Mouse (Mus musculus) kidney, embryonic 14.5 days (tissue): ENCODE results near the gene Tbc1d9. TPM values are rescaled to one million over a fixed set of nuclear protein-coding genes. Genes with fewer than 3 reads are reported as not detected.

Experiments
- ATAC-seq: fragments of 200-750 bp; cut with Nextera tagmentation; 2 replicates; pipeline ENCODE4 v1.8.0; 2017; ENCODE audit warnings: moderate number of reproducible peaks, mild to moderate bottlenecking, moderate TSS enrichment, moderate library complexity; ENCODE audit not compliant: low FRiP score, low TSS enrichment
- H3K27ac ChIP-seq: fragments of 300-500 bp; sonication (generic); 2 replicates; pipeline ENCODE4 v1.5.1; 2014; ENCODE audit warnings: low read depth, mild to moderate bottlenecking, low read length, moderate library complexity, mixed read lengths
- H3K27me3 ChIP-seq: fragments of 300-500 bp; sonication (generic); 2 replicates; pipeline ENCODE4 v1.6.1; 2014; ENCODE audit warnings: mild to moderate bottlenecking, low read length; ENCODE audit not compliant: control insufficient read depth, insufficient read depth
- H3K36me3 ChIP-seq: fragments of 300-500 bp; sonication (generic); 2 replicates; pipeline ENCODE4 v1.6.1; 2014; ENCODE audit warnings: low read length, mixed read lengths; ENCODE audit not compliant: control insufficient read depth, insufficient read depth
- H3K4me1 ChIP-seq: fragments of 300-500 bp; sonication (generic); 2 replicates; pipeline ENCODE4 v1.6.1; 2014; ENCODE audit warnings: low read length, mixed read lengths; ENCODE audit not compliant: control insufficient read depth, insufficient read depth
- H3K4me2 ChIP-seq: fragments of 300-500 bp; sonication (generic); replicated peaks from 2 replicates; pipeline ENCODE4 v1.6.1; 2014; ENCODE audit warnings: low read depth, mild to moderate bottlenecking, low read length
- H3K4me3 ChIP-seq: fragments of 300-500 bp; sonication (generic); 2 replicates; pipeline ENCODE4 v1.5.1; 2014; ENCODE audit warnings: mild to moderate bottlenecking, low read length
- H3K9ac ChIP-seq: fragments of 300-500 bp; sonication (generic); 2 replicates; pipeline ENCODE4 v1.6.1; 2014; ENCODE audit warnings: low read depth, mild to moderate bottlenecking, low read length, moderate library complexity
- H3K9me3 ChIP-seq: fragments of 300-500 bp; sonication (generic); 2 replicates; pipeline ENCODE4 v1.6.1; 2016; ENCODE audit warnings: low read length; ENCODE audit not compliant: control insufficient read depth
- WGBS: fragments of 180-500 bp; shearing (Covaris S2); extraction: QIAGEN DNeasy Blood & Tissue Kit; methylation state at CpG from one replicate; pipeline ENCODE4 v1.1.7; 2014; 5-methylcytosine and 5-hydroxymethylcytosine counted together
- polyA plus RNA-seq: library from polyadenylated mRNA; unstranded; fragments of >200 nt; fragmentation: Nextera tagmentation; extraction: Ambion mirVana; gene quantifications from 2 replicates; pipeline ENCODE4 v1.2.1, GENCODE M21; 2014

Gene Tbc1d9
- polyA plus RNA-seq, 1 experiment from 2014 or later, result 3.4 TPM

DNA sequence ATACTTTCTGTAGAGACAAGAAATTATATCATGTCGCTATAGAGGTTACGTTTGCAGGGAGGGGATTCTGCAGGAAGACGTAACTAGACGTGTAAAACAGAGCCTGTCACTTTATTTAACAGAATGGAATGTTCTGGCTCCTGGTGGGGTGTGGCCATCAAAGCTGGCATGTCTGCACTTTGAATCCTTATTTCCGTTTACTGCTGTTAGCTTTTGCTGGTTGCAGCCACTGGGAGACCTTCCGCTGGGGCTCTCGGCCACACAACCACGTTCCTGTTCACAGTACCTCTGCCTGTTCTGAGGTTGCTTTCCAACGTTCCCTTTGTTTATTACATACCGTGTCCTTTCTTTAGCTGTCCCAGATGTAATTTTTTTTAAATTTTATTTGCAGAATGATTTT, 107.3 kb downstream of the Tbc1d9 start:
- no peak overlapping the region for H3K4me3 ChIP-seq
- no peak for ATAC-seq
- WGBS, result 73% methylated on average over 10 of the region's 10 CpGs
- H3K9me3 ChIP-seq, result no peaks in the 10 kb centered on the region
- H3K36me3 ChIP-seq, result no peaks in the 10 kb centered on the region
- H3K4me2 ChIP-seq, result no peak overlapping the region
- H3K9ac ChIP-seq, result no peak overlapping the region
- H3K27me3 ChIP-seq, result no peaks in the 10 kb centered on the region
- H3K27ac ChIP-seq, result no peak overlapping the region
- H3K4me1 ChIP-seq, result no peaks in the 10 kb centered on the region

DNA sequence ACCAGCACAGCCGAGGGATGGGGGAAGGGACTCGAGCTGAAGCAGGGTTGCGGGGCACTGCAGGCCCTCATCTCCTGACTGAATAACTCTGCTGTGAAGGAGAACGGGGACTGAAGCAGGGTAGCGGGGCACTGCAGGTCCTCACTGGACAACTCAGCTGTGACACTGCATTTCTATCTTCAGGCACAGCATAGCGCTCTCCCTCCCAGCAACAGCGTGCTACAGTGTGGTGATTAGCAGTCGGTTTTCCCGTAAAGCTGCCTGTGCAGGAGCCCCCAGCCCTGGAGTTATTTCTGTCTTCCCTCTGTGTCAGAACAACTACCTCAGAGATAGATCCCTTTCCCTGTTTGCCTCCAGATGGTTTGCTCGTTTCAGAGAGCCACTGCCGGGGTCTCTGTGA, 109.3 kb downstream of the Tbc1d9 start:
- Histone ChIP-seq H3K4me2 (no peak overlapping the region), H3K4me3 (no peak overlapping the region), H3K9ac (no peak overlapping the region), H3K27me3 (no peaks in the 10 kb centered on the region), H3K27ac (no peak overlapping the region), H3K4me1 (no peaks in the 10 kb centered on the region), H3K9me3 (no peaks in the 10 kb centered on the region), H3K36me3 (no peaks in the 10 kb centered on the region)
- ATAC-seq, result no peak; the same call in 1 of the 2 replicates
- 46% methylated on average over 11 of the region's 11 CpGs for WGBS

DNA sequence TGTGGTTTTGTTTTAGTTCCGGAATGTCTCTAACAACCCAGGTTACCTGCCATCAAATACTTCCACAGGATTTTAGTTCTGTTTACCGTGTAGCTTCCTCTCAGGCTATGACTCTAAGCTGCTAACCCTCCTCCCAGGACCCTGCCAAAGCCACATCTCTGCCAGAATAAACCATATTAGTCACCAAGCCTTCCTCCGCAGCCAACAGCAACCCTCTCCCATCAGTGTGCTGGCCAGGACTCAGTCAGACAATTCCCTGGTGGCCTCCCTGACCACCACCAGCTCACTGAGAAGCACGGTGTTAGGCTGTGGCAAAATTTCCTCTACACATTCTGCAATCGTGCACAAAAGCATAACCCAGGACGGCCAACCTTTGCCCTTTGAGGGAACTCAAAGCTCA, 113.3 kb downstream of the Tbc1d9 start:
- Histone ChIP-seq H3K27ac (no peak overlapping the region), H3K9ac (no peak overlapping the region), H3K27me3 (no peaks in the 10 kb centered on the region), H3K36me3 (no peaks in the 10 kb centered on the region), H3K4me1 (no peaks in the 10 kb centered on the region), H3K4me3 (no peak overlapping the region), H3K9me3 (no peaks in the 10 kb centered on the region), H3K4me2 (no peak overlapping the region)
- WGBS, result 80% methylated on average over 6 of the region's 6 CpGs
- no peak for ATAC-seq

DNA sequence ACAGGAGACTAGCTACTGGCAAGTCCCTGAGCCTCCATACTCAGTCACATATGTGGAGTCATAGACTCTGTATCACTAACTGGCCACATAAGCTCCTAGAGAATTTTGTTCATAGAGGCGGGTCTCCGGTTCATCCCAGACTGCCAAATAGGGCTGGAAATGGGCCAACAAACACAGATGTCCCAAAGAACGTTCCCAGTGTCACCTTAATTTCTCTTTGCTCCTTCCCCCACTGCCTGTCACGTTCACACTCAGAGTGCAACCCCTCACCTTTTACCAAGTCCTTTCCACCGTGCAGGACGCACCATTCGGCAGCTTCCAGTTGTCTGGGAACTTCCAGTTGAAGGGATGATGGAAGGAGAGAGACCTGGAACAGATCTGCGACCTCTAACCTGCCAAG, 120.2 kb downstream of the Tbc1d9 start:
- Histone ChIP-seq H3K4me2 (no peak overlapping the region), H3K9ac (no peak overlapping the region), H3K36me3 (no peaks in the 10 kb centered on the region), H3K9me3 (no peaks in the 10 kb centered on the region), H3K4me1 (no peaks in the 10 kb centered on the region), H3K27ac (no peak overlapping the region), H3K27me3 (peaks cover 3% of the 10 kb centered on the region), H3K4me3 (no peak overlapping the region)
- WGBS, result 82% methylated on average over 8 of the region's 8 CpGs
- no peak for ATAC-seq

DNA sequence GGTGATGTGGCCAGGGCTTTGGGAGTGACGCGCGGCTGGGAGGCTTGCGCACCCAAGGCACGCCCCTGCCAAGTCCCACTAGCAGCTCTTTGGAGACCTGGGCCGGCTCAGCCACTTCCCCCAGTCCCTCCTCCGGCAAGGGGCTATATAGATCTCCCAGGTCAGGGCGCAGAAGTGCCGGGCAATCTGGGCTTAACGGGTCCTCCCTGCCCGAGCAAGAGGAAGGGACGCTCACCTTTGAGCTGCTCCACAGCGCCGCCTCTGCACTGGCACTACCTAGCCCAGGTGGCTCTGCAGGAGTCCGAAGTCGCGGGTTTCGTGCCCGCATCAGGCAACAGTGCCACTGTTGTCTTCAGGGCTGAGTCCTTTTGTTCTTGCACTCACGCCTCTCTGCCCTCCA, 125.0 kb downstream of the Tbc1d9 start, which contains the start of gene Ucp1:
Gene Ucp1, plus strand, starts transcription at position 177 of the 400 bp plus-strand sequence.
- H3K4me2 ChIP-seq, result peak within 1 kb of the TSS; percentile 48
- peaks cover 8% of the 10 kb centered on the region for H3K27me3 ChIP-seq
- H3K36me3 ChIP-seq, result no peaks in the 10 kb centered on the region
- 0 out of 2 replicates have a peak, but pooled peaks have one; percentile 32 for ATAC-seq
- 3% methylated on average over 20 of the region's 20 CpGs for WGBS
- H3K4me1 ChIP-seq, result no peaks in the 10 kb centered on the region
- H3K27ac ChIP-seq, result no peak within 1 kb of the TSS
- H3K9ac ChIP-seq, result no peak within 1 kb of the TSS; the same call in 1 of the 2 replicates
- H3K4me3 ChIP-seq, result peak within 1 kb of the TSS; percentile 22
- H3K9me3 ChIP-seq, result no peaks in the 10 kb centered on the region

DNA sequence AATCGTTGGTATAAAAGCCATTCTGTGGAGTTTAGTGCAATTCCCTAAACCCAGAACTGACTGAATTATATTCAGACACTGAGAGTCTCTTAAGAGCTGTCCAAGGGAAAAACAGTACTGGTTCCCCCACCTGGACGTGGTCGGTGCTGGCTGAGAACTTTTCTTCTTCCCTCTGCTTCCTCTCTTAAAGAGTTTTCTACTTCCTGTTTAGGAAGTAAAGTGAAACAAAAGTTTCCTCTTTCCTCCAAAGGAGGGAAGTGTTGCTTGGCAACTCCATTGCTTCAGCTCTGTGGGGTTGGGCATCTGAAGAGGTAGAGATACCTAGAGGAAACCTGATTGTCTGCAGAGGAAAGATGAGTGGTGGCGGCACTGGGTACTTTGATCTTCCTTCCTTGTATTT, 132.2 kb downstream of the Tbc1d9 start:
- Histone ChIP-seq H3K4me3 (no peak overlapping the region), H3K9ac (no peak overlapping the region), H3K27ac (no peak overlapping the region), H3K4me2 (no peak overlapping the region), H3K27me3 (no peaks in the 10 kb centered on the region), H3K9me3 (no peaks in the 10 kb centered on the region), H3K36me3 (no peaks in the 10 kb centered on the region), H3K4me1 (no peaks in the 10 kb centered on the region)
- 58% methylated on average over 4 of the region's 4 CpGs for WGBS
- no peak for ATAC-seq

DNA sequence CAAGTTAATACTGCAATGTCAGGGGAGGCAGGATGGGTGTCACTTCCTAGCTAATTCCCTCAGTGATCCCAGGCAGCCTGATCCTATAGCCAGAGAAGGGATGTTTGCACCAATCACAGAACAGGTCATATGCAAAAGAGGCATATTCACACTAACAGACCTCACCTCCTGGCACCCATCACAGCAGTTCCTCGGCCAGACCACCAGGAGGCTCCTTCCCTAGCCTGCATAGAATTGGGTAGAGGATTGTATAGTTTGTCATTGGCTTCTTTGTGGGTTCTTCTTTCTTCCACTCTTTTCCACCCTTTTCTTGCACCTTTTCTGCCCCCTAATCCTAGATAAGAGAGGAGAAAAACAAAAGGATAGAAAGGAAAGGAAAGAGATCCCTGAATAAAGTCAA, 135.0 kb downstream of the Tbc1d9 start:
- 54% methylated on average over 1 of the region's 1 CpGs for WGBS

DNA sequence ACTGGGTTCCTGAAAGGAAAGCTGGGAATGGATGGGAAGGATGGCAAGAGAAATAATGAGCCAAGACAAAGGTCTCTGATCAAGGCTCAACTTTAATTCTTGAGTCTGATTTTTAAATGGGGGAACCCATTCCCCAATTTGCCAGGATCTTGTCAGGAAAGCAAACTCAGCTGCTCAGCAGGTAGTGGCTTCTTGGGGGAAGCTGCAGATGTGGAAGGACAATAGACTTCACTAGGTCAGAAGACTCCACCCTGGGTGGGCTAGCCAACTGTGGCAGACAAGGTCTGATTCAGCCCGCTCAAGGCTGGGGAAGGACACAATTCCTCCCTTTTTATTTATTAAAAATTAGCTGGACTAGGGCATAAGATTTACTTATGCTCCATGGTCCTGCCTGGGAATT, 139.8 kb downstream of the Tbc1d9 start:
- Histone ChIP-seq H3K4me2 (no peak overlapping the region), H3K27me3 (no peaks in the 10 kb centered on the region), H3K9ac (no peak overlapping the region), H3K4me3 (no peak overlapping the region), H3K9me3 (no peaks in the 10 kb centered on the region), H3K4me1 (no peaks in the 10 kb centered on the region), H3K36me3 (no peaks in the 10 kb centered on the region), H3K27ac (no peak overlapping the region)
- WGBS, result 93% methylated on average over 1 of the region's 1 CpGs
- ATAC-seq, result no peak

More for the DNA sequence above, 135.0 kb downstream of the Tbc1d9 start:
- Histone ChIP-seq H3K36me3 (no peaks in the 10 kb centered on the region), H3K4me2 (no peak overlapping the region), H3K27ac (no peak overlapping the region), H3K27me3 (no peaks in the 10 kb centered on the region), H3K9me3 (no peaks in the 10 kb centered on the region), H3K4me1 (no peaks in the 10 kb centered on the region), H3K9ac (no peak overlapping the region), H3K4me3 (no peak overlapping the region)
- ATAC-seq, result no peak

DNA sequence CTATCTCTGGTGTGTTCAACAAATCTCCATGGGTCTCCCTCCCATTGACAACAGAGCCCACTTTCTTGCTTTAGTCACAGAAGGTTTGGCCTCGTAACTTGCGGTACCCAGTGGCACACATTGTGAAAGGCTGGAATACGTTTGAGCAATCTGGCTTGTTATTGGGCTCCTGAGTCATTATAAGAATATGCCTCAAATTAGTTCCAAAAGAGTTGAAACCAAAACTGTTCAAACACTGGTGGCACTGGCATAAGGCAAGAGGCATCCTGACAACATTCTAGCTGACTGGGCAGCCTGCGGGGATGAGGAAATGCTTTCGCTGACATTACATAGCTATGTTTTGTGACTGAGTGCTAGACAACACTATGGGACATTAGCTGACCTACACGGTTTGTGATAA, 144.7 kb downstream of the Tbc1d9 start:
- no peak overlapping the region for H3K4me2 ChIP-seq
- ATAC-seq, result no peak
- H3K9ac ChIP-seq, result no peak overlapping the region
- no peak overlapping the region for H3K4me3 ChIP-seq
- no peaks in the 10 kb centered on the region for H3K36me3 ChIP-seq
- no peaks in the 10 kb centered on the region for H3K4me1 ChIP-seq
- H3K9me3 ChIP-seq, result no peaks in the 10 kb centered on the region
- 94% methylated on average over 6 of the region's 6 CpGs for WGBS
- no peaks in the 10 kb centered on the region for H3K27me3 ChIP-seq
- no peak overlapping the region for H3K27ac ChIP-seq
